In the genomic region with DNA sequence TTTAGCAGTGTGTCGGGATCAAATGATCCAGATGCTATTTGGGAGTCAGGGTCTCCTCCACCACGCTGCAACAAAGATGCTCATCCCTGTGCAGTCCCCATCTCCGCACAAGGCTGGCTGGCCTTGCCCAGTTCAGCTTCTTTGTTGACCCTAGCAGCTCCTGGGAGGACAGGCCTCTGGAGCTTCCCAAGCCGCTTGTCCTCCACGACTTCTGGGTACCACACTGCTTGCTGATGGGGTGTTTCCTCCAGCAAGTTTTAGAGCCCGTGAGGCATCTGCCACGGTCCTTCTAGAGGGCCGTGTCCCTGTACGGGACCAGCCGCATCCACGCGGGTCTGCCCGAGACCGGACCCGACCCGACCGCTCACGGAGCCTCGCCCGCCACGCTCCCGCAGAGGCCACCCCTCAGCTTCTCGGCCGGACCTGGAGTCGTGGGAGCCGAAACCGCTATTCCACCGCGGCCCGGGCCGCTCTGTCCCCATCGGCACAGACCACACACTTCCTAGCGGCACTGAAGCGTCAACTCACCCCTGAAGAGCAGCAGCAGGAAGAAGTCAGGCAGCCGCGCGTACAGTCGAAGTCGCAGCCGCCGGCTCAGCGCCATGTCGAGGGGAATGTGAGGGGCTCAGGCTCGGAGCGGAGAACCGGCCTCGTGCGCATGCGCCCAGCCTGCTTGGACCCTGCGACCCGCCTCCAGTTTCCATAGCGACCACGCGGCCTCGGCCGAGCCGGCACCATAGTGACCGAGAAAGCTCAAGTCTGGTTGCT, we compare ENCODE assay signal across 8 mouse cellular contexts. TPM values are rescaled to one million over a fixed set of nuclear protein-coding genes. Genes with fewer than 3 reads are reported as not detected.
A peak's percentile ranks its signal among the peaks of the same experiment; 100 is the strongest.
DNase-seq lines count a peak whose midpoint lies in the region; ATAC-seq lines count a peak whose summit lies in the region.

Jam3 (minus strand) TSS at position 659 of the 768 bp plus-strand sequence.

- peak within 1 kb of the TSS; percentile 89 for H3K27ac ChIP-seq in hindbrain, embryonic 11.5 days (ENCODE audit: low read depth, low read length)
- peak within 1 kb of the TSS; percentile 81 for H3K27ac ChIP-seq in lung, embryonic 16.5 days (ENCODE audit: low read length)

- H3K9me3 ChIP-seq in hindbrain, embryonic 11.5 days (ENCODE audit: control insufficient read depth, low read length) = no peaks in the 10 kb centered on the region
- H3K9me3 ChIP-seq in lung, embryonic 16.5 days (ENCODE audit: control insufficient read depth, low read length) = no peaks in the 10 kb centered on the region

- under 1% methylated on average over 58 of the region's 58 CpGs for WGBS in hindbrain, embryonic 11.5 days
- WGBS in lung, embryonic 16.5 days = under 1% methylated on average over 58 of the region's 58 CpGs

- H3K36me3 ChIP-seq in hindbrain, embryonic 11.5 days (ENCODE audit: control insufficient read depth, insufficient read depth, low read length) = no peaks in the 10 kb centered on the region
- H3K36me3 ChIP-seq in lung, embryonic 16.5 days (ENCODE audit: control insufficient read depth, insufficient read depth, low read length) = no peaks in the 10 kb centered on the region

- H3K4me3 ChIP-seq in hindbrain, embryonic 11.5 days (ENCODE audit: low read depth, low read length) = peak within 1 kb of the TSS; percentile 80
- H3K4me3 ChIP-seq in lung, embryonic 16.5 days (ENCODE audit: low read length) = peak within 1 kb of the TSS; percentile 73

- H3K9ac ChIP-seq in hindbrain, embryonic 11.5 days (ENCODE audit: low read depth, low read length) = peak within 1 kb of the TSS; percentile 70
- peak within 1 kb of the TSS; percentile 83 for H3K9ac ChIP-seq in lung, embryonic 16.5 days (ENCODE audit: low read length)

- H3K4me2 ChIP-seq in hindbrain, embryonic 11.5 days (replicated peaks; ENCODE audit: low read depth, low read length) = peak within 1 kb of the TSS; percentile 59
- H3K4me2 ChIP-seq in lung, embryonic 16.5 days (ENCODE audit: low read depth, low read length) = peak within 1 kb of the TSS; percentile 78

- peak; percentile 98 for ATAC-seq in hindbrain, embryonic 11.5 days (ENCODE audit: low FRiP score)
- ATAC-seq in lung, embryonic 16.5 days (ENCODE audit: low read depth) = peak; percentile 98

- H3K4me1 ChIP-seq in hindbrain, embryonic 11.5 days (replicated peaks; ENCODE audit: control insufficient read depth, insufficient read depth, low read length) = 0 out of 2 replicates have a peak, but pooled peaks cover 2% of the 10 kb centered on the region
- no peaks in the 10 kb centered on the region; the same call in 1 of the 2 replicates for H3K4me1 ChIP-seq in lung, embryonic 16.5 days (replicated peaks; ENCODE audit: control insufficient read depth, insufficient read depth, low read length)

- peak; percentile 81 for DNase-seq in NIH3T3 (ENCODE audit: low read depth)
- DNase-seq in cerebellum, adult 9-11 months = peak; percentile 91
- DNase-seq in frontal cortex, postnatal 14 days (ENCODE audit: low spot score in 2 of 2) = peak; percentile 89 to 92
- peak; percentile 100 for DNase-seq in hindbrain, embryonic 11.5 days (ENCODE audit: low spot score)
- peak; percentile 95 to 96 for DNase-seq in layer of hippocampus, postnatal 10 days (ENCODE audit: low spot score in 2 of 2)
- DNase-seq in retina, postnatal 1 day = peak; percentile 98
- DNase-seq in urinary bladder, postnatal 10 days (ENCODE audit: low spot score) = peak; percentile 65

- H3K27me3 ChIP-seq in hindbrain, embryonic 11.5 days (ENCODE audit: control insufficient read depth, insufficient read depth, low read length) = no peaks in the 10 kb centered on the region
- no peaks in the 10 kb centered on the region for H3K27me3 ChIP-seq in lung, embryonic 16.5 days (ENCODE audit: control insufficient read depth, insufficient read depth, low read depth, low read length)

RNA-seq across cellular contexts. Expression of gene Jam3, which starts in this region (rescaled TPM):
- 151 and 163 TPM in 2 replicates for polyA plus RNA-seq in hindbrain, embryonic 11.5 days (2014; fragmentation: Nextera tagmentation; extraction: Ambion mirVana)
- total RNA-seq in layer of hippocampus, postnatal 10 days (2021) = 10 to 100 TPM; 24.3 to 26.5 TPM
- 55.9 and 59.0 TPM in 2 replicates for polyA plus RNA-seq in lung, embryonic 16.5 days (2015; fragmentation: Nextera tagmentation; extraction: Ambion mirVana)

Comparison
In these comparisons a context has a peak if more than half of its experiments do, and no peak if none do; other contexts are left out.
1. Peak in every context shown above with its lines: DNase-seq, ATAC-seq, H3K4me3 ChIP-seq and H3K27ac ChIP-seq.